Mouse (Mus musculus): ENCODE results near the gene Kirrel3.

The Kirrel3 gene

DNA sequence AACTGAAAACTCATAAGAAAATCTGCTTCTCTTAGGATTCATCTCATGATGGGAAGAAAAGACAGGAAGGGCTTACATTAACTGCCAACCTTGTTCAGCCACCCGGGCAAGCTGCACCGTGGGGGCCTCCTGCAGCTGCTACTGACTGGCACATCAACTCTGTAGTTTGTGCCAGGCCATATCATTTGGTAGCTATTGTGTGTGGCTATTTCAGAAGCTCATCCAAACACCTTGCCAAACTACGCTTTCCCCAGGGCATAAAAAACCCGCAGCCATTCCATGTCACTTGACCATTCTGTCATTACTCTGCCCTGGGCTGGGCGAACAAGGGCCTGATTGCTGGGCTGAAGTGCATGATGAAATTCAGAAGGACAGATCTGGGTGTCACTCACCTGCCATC, 453.9 kb downstream of the Kirrel3 start:
- no peak for DNase-seq (ENCODE audit: extremely low spot score, low read depth, low spot score)

DNA sequence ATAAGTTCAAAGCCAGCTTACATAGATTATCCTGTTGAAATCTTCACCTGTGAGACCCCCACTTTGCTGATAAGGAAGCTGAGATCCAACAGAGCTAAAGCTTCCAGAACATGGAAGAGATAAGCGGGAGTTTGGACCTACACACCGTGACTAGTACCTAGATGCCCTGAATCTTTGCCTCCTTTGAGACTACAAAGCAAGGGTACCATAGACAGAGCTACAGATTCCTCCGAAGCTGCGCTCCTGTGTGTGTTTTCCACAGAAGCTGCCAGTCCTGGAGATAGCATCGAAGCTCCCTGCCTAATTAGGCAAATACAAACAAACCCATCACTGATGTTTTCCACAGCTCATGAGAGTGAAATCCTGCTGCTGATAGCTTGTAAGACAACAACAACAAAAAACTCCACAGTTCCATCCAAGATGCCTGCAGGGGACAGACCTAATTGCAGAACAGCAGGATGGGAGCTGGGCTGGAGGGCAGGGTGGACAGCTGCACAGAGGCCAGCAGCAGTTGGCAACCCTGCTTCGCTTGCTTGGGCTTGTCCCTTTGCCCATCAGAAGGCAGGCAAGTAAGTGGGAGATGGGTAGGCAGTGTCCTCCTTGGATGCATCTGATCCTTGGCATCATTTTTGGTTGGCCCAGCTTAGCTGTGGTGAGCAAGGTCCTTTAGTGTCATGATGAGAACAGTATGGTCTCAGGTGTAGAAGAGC, 456.6 kb downstream of the Kirrel3 start:
- no peak for DNase-seq (ENCODE audit: extremely low spot score, low read depth, low spot score)

DNA sequence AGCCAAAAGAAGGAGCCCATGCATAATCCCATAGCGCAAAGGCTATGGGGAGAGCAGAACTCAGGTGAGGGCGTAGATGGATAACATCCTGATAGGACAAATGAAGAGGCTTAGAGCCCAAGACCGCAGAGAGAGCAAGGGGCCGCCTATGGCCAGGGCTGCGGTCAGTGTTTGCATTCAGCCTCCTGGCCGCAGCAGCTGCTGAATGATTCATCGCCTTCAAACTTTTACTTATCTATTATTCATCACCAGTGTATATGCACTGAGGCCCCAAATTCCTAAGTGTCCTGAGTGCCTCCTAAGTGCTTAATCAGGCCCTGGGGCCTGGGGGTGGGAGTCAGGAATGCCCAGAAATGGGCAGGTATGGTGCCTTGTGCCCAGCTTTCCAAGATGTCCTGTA, 457.3 kb downstream of the Kirrel3 start:
- DNase-seq (ENCODE audit: extremely low spot score, low read depth, low spot score), result no peak

DNA sequence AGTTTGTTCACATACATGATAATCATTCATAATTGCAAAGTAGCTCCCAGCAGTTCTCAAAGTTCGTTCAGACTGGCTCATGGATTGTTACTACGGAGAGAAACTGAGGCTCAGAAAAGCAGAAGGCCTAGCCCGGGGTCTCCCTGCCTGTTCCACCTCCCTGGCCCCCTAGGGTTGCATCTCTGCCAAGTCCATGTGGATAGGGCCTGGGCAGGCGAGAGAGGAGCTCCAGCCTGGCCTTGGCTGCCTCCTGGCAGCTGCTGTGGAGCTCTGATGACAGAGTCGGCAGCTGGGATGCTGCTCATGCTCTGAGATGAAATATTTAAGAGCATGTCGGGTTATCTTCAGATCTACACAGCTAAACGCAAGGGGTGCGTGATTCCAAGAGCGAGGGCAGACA, 459.6 kb downstream of the Kirrel3 start:
- no peak for DNase-seq (ENCODE audit: extremely low spot score, low read depth, low spot score)

DNA sequence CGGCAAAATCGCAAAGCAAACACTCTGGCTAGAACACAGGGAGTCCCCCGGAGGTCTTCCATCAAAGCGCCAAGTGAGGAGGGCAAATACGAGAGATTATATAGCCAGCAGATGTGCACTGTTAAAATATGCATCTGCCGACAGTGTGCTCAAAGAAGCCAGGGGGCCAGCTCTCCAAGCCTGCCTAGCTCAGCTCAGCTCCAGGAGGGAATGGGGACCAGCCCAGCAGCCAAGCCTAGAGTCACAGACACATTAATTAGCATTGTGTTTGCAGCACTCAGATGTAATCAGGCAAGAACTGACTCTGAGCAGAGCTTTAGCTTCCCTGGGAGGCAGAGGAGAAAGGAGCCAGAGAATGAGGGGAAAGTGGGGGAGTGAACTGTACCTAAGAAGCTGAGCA, 461.6 kb downstream of the Kirrel3 start:
- no peak for DNase-seq (ENCODE audit: extremely low spot score, low read depth, low spot score)

DNA sequence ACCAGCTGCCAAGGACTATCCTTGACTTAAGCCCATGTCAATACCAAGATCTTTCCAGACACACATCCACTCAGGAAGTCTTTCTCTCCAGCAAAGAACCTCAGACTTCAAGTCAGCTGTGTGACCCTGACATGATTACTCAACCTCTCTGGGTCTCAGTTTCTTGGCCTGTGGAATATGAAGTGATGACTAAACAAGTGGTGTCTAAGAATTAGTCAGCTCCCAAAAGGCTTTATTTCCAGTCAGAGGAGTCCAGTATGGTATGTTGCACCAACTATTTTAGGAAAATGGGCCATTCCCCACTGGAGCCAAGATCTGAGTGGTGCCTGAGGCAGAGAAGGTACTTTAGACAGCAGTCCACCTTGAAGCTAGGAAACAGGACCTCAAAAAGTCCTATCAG, 462.0 kb downstream of the Kirrel3 start:
- DNase-seq (ENCODE audit: extremely low spot score, low read depth, low spot score), result no peak

DNA sequence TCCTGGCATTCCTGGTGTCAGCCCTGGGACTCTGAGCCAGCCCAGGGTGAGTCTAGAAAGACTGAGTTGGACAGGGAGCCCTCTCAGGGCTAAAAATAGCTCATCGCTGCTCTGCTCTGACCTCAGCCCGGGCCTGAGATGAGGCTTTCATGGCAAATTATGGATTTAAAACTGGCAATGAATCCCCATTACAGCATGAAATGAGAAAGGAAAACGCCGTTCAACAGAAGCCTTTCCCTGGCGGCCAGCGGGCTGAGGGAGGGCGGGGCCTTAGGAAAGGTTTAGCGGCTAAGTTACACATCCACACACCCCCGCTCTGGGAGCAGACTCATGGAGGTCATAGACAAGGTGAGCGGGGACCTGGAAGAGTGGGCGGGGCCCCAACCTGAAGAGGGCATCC, 467.7 kb downstream of the Kirrel3 start:
- no peak for DNase-seq (ENCODE audit: extremely low spot score, low read depth, low spot score)

DNA sequence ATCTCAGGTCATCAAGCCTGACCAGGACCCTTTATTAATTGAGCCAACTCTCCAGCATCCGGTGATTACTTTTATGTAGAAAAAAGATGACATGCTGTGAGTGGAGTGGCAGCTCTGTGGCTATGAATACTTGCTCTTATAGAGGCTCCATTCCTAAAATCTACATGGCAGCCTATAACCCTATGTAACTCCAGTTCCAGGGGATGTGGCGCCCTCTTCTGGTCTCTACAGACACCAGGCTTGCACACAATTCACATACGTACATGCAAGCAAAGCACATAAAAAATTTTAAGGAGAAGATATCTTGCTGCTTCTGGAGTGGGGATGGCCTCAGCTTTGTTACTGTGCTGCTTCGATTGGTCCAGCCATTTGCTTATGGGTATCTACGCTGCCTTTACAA, 468.5 kb downstream of the Kirrel3 start:
- DNase-seq (ENCODE audit: extremely low spot score, low read depth, low spot score), result peak; percentile 33

DNA sequence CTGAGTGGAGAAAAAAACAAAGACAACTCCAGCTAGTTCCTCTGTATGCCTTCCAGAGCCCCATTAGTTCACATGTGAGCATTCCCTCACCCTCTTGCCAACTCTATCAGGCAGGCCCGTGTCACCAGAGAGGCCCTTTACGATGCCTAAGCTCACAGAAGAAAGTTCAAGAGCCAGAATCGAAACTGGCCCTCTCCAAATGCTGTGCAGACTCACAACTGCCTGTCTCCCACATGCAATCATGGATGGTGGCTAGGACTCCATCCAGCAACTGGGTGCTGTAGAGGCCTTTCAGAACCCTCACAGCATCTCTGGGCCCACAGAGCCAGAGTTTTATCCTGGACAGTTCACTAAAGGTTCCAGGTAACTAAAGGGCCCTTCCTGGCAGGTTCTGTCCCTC, 470.8 kb downstream of the Kirrel3 start:
- no peak for DNase-seq (ENCODE audit: extremely low spot score, low read depth, low spot score)

DNA sequence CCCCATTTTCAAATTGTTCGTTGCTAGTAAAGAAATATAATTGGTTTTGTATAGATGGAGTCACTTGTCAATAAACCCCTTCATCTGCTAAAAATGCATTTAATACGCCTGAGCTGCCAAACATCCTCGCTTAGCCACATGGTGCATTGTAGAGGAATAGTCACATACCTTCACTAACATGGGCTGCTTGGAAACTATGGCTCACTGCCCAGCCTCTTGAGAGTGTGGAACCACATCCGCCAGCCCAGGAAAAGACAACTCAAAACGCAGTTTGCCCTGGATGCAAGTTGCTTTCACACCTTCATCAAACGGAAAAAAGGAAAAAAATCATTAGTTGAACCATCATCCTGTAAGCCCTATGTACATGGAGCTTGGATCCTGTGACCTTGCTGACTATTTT, 472.0 kb downstream of the Kirrel3 start:
- DNase-seq (ENCODE audit: extremely low spot score, low read depth, low spot score), result no peak

DNA sequence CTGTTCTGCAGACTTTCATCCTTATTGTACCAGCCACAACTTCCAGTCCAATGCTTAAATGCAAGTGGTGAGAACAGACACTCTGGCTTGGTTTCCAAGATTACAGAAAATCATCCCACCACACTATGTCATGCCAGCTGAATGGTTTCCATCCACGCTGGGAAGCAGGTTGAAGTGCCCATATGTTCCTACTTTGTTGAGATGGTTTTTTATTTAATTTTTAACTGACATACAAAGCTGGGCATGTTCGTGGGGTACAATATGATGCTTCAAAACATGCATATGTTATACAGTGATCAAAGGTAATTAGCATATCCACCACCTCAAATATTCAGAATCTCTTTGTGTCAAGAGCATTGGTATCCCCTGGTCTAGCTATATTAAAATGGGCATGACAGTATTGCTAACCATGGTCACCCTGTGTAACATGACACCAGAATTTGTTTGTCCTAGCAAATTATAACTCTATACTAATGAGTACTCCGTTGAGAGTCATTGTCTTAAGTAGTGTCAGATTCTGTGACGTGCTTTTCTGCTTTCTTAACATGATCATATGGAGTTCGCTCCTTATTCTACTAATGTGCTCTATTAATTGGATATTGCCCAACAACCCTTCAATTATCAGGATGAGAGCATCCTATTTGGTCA, 472.6 kb downstream of the Kirrel3 start:
- DNase-seq (ENCODE audit: extremely low spot score, low read depth, low spot score), result no peak

DNA sequence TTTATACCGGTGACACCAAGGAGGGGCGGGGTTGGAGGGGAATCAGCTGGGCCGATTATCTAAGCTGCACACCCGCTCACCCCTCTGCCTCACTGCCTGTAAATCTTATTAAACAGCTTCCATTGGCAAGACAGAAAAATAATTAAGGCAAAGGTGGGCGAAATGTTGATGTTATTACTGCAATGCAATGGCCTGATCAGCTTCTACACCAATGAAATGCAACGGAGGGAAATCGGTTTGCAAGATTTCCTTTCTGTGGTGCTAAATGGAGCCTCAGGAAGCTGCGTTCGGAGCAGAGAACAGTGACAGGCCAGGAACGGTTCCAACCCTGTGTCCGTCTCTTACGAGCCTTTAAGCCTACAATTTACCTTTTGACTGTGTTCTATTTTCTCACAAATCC, 475.0 kb downstream of the Kirrel3 start:
- no peak for DNase-seq (ENCODE audit: extremely low spot score, low read depth, low spot score)

DNA sequence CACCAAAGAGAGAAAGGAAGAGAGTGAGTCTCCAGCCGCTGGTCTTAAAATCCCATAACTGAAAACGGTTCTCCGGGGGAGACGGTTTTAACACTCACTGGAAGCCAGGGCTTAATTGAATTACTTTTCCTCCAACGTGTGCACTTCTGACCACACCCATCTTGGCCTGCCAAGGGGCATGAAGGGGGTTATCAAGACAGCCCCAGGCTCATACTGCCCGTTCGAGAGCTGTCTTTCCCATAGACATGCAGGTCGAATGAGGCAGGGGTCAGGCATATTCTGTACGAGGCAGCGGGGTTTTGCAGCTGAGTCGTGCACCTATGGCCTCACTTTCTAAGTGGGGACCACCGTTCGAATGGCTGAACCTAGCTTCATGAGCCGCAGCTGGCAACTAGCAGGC, 475.5 kb downstream of the Kirrel3 start:
- no peak for DNase-seq (ENCODE audit: extremely low spot score, low read depth, low spot score)

DNA sequence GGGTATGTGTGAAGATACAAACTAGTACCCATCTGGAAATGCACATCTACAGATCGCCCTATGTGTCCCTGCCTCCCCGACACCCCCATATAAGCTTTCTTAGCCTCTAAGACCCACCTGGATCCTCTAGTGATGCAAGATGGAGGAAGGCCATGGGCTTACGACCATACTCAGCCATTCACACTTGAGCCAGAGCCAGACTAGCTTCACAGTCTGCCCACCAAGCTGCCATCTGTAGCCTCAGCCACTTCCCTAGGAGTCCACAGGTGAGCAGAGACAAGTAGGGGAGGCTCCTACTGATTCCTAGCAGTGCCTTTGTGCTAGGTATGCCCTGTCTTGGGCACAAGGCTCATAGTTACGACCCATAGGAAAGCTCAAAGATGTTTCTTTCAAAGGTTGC, 476.6 kb downstream of the Kirrel3 start:
- no peak for DNase-seq (ENCODE audit: extremely low spot score, low read depth, low spot score)

DNA sequence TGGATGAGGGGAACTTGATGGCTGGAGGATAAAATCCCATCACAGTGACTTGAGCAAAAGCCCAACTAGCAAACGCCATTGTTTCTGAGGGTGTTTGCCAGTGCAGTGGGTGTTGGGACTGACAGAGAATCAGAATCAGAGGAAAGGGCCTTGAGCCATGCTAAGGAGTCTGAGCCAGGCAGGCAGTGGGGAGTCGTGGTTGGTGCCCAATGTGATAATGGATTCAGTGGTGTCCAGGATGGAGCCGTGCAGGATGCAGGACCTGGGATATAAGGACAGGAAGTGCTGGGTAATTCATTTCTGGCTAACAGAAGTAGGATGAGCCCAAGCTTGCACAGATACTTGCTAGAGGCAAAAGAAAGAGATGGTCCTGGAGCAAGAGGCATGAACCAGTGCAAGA, 477.9 kb downstream of the Kirrel3 start:
- DNase-seq (ENCODE audit: extremely low spot score, low read depth, low spot score), result no peak

DNA sequence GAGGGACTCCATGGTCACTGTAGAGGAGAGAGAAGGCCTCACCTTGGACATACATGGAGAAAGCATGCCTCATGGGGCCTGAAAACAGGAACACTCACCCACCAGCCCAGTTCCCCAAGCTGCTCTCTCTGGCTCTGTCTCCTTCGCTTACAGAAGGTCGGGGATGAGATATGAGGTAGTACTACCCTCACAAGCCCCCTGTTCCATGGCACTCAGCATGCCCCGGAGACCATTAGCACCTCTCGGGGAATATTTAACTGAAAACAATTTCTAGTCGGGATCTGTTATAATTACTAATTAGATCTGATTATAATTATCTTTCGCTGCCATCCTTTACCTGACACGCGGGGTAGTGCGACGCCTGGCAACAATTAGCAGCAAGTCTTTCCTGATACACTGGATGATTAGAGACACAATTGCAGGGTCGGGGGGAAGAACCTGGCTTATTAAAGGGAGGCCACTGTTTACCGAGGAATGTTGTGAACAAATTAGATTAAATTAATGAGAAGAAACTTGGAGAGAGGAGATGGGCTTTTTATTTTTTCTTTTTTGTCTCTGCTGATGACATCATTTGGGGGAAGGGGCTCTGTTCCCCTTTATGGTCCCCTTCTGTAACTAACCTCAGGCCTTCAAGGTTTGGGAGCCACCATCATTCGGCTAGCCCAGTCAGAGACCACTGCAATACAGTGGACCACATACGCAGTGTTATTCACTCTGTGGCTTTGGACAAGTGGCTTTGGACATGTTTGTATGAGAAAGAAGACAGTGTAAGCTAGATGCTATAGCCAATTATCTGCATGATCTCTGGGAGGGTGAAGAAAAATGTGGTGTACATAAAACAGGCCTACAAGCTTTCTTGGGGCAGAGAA, 478.7 kb downstream of the Kirrel3 start:
- DNase-seq (ENCODE audit: extremely low spot score, low read depth, low spot score), result no peak

DNA sequence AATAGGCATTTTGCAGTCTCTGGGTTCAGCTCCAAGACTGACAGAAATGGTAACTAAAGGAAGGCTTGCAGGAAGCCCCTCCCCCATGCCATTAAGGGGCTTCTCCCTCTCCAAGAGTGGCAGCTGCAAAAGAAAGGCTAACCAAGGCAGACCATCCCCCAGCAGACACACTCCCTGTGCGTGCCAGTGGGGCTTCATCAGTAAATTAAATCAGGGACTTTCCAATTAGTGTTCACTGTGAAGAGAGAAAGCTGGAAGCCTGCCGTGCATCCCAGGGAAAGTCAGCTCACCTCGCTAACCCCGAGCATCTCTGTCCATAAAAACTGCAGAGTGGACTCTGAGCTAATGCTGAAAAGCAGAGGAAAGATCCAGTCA, 479.3 kb downstream of the Kirrel3 start:
- no peak for DNase-seq (ENCODE audit: extremely low spot score, low read depth, low spot score)

DNA sequence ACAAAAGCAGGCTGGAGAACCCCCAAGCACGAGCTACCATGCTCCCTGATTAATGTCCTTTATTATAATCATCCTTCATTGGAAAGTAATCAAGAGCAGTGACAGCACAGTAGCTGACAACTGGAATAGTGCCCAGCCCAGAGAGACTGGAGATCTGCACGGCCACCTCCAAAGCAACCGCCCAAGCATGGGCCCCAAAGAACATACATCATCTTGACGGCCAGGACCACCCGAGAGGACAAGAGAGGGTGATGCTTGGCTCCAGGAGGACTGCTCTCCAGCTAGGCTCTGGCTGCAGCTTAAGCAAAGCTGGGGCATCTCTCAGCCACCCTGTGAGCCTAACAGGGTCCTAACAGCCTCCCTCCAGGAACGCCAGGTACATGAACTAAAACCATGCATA, 482.1 kb downstream of the Kirrel3 start:
- no peak for DNase-seq (ENCODE audit: extremely low spot score, low read depth, low spot score)

DNA sequence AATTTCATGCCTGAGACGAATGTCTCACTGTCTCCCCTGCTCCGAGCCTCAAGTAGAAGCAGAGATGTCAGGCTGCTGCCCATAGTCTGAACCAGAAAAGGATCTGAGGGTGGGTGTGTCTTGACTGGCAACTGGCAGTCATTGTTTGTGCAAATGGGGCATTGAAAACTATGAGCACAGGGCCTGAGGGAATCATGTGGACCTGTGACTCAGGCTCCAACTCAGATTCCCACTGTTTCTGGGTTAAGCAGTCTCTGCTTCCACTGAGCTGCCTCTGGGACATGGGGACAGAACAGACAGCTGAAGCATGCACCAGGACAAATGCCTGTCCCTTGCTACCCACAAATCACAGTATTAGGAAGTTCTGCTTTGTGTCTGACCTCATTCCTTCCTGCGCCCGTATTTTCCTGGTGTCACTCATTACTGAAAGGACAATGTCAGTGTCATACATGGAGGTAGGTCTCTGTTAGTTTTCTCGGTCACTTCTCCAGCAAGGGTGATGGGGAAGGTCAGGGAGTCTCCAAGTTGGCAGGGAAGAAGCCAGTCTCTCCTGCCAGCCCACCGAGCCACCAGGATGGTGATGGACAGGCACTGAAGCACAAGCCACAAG, 484.3 kb downstream of the Kirrel3 start:
- no peak for DNase-seq (ENCODE audit: extremely low spot score, low read depth, low spot score)

DNA sequence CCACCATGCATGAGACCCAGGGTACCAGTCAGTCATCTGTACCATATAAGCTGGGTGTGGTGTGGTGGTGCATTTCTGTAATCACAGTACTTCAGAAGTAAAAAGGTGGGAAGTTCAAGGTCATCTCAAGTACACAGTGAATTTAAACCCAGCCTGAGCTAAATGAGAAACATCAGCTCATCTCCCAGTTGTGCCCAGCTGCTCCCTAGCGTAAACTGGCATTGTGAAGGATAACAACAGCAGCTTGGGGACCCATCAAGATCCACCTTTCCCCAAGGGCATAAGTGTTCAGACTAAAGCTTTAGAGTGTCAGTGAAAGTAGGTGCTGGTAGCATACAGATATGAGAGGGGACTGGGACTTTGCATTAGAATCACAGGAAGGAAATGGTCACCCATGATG, 488.6 kb downstream of the Kirrel3 start:
- no peak for DNase-seq (ENCODE audit: extremely low spot score, low read depth, low spot score)

DNA sequence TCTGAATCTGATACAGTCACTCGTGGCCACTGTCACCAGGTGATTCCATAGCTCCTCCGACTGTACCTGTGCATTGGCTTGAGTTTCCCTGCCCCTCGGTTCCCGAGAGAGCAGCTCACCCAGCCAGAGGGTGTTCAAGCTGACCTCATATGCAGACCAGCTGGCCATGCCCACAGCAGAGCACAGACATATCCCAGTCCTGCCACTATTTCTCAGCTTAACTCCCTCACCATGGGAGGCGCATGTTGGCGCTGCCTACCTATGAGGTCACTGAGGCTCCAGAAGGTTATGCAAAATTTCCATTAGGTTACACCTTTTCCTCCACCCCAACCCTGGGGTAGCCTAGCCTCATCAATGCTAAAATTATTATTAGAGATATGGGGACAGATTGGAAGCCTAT, 489.6 kb downstream of the Kirrel3 start:
- DNase-seq (ENCODE audit: extremely low spot score, low read depth, low spot score), result no peak

Data from hindlimb bud, embryonic 11.5 days (tissue).